Mouse (Mus musculus) CD4-positive naive resting alpha-beta T cell, adult 57 days (primary cell): ENCODE measurements around the gene H2al1i. TPM values are rescaled to one million over a fixed set of nuclear protein-coding genes. Genes with fewer than 3 reads are reported as not detected.

Experiments
- total RNA-seq: library from RNA; stranded (reverse); gene quantifications from one replicate; pipeline ENCODE4 v1.2.4, GENCODE M21; 2023

Gene H2al1i
- total RNA-seq, result not detected

DNA sequence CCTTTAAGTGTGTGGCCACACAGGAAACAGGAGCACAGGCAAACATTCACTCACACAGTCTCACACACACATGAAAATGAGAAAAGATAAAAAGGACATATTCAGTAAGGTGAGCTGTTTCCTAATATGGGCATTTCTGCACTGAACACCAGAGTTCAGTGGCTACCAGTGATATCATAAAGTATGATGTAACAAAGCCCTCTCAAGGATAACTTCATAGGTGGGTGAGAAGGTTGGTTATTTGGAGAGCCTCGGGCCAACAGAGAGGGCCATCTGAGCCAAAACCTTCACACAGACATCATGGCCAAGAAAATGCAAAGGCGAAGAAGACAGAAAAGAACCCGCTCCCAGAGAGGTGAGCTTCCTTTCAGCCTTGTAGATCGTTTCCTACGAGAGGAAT lies at the start of gene H2al1i:
Gene H2al1i (plus strand): TSS at position 301 of the 400 bp plus-strand sequence.

DNA sequence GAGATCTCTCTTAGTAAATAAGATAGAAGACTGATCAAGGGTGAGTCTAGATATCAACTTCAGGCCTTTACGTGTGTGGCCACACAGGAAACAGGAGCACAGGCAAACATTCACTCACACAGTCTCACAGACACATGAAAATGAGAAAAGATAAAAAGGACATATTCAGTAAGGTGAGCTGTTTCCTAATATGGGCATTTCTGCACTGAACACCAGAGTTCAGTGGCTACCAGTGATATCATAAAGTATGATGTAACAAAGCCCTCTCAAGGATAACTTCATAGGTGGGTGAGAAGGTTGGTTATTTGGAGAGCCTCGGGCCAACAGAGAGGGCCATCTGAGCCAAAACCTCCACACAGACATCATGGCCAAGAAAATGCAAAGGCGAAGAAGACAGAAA lies 25.5 kb upstream of the H2al1i start, which contains the start of gene H2al1a:
Gene H2al1a (plus strand): TSS at position 301 of the 400 bp plus-strand sequence.

DNA sequence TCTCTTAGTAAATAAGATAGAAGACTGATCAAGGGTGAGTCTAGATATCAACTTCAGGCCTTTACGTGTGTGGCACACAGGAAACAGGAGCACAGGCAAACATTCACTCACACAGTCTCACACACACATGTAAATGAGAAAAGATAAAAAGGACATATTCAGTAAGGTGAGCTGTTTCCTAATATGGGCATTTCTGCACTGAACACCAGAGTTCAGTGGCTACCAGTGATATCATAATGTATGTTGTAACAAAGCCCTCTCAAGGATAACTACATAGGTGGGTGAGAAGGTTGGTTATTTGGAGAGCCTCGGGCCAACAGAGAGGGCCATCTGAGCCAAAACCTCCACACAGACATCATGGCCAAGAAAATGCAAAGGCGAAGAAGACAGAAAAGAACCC lies 22.3 kb upstream of the H2al1i start, which contains the start of gene H2al1b:
Gene H2al1b (plus strand): TSS at position 301 of the 400 bp plus-strand sequence.

DNA sequence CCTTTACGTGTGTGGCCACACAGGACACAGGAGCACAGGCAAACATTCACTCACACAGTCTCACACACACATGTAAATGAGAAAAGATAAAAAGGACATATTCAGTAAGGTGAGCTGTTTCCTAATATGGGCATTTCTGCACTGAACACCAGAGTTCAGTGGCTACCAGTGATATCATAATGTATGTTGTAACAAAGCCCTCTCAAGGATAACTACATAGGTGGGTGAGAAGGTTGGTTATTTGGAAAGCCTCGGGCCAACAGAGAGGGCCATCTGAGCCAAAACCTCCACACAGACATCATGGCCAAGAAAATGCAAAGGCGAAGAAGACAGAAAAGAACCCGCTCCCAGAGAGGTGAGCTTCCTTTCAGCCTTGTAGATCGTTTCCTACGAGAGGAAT lies 19.1 kb upstream of the H2al1i start, which contains the start of gene H2al1c:
Gene H2al1c (plus strand): TSS at position 301 of the 400 bp plus-strand sequence.

DNA sequence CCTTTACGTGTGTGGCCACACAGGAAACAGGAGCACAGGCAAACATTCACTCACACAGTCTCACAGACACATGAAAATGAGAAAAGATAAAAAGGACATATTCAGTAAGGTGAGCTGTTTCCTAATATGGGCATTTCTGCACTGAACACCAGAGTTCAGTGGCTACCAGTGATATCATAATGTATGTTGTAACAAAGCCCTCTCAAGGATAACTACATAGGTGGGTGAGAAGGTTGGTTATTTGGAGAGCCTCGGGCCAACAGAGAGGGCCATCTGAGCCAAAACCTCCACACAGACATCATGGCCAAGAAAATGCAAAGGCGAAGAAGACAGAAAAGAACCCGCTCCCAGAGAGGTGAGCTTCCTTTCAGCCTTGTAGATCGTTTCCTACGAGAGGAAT lies 15.9 kb upstream of the H2al1i start, which contains the start of gene H2al1d:
Gene H2al1d (plus strand): TSS at position 301 of the 400 bp plus-strand sequence.

DNA sequence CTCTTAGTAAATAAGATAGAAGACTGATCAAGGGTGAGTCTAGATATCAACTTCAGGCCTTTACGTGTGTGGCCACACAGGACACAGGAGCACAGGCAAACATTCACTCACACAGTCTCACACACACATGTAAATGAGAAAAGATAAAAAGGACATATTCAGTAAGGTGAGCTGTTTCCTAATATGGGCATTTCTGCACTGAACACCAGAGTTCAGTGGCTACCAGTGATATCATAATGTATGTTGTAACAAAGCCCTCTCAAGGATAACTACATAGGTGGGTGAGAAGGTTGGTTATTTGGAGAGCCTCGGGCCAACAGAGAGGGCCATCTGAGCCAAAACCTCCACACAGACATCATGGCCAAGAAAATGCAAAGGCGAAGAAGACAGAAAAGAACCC lies 12.8 kb upstream of the H2al1i start, which contains the start of gene H2al1e:
Gene H2al1e (plus strand): TSS at position 301 of the 400 bp plus-strand sequence.

DNA sequence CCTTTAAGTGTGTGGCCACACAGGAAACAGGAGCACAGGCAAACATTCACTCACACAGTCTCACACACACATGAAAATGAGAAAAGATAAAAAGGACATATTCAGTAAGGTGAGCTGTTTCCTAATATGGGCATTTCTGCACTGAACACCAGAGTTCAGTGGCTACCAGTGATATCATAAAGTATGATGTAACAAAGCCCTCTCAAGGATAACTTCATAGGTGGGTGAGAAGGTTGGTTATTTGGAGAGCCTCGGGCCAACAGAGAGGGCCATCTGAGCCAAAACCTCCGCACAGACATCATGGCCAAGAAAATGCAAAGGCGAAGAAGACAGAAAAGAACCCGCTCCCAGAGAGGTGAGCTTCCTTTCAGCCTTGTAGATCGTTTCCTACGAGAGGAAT lies 9.6 kb upstream of the H2al1i start, which contains the start of gene H2al1f:
Gene H2al1f (plus strand): TSS at position 301 of the 400 bp plus-strand sequence.

DNA sequence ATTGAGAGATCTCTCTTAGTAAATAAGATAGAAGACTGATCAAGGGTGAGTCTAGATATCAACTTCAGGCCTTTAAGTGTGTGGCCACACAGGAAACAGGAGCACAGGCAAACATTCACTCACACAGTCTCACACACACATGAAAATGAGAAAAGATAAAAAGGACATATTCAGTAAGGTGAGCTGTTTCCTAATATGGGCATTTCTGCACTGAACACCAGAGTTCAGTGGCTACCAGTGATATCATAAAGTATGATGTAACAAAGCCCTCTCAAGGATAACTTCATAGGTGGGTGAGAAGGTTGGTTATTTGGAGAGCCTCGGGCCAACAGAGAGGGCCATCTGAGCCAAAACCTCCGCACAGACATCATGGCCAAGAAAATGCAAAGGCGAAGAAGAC lies 6.5 kb upstream of the H2al1i start, which contains the start of gene H2al1g:
Gene H2al1g (plus strand): TSS at position 301 of the 400 bp plus-strand sequence.

DNA sequence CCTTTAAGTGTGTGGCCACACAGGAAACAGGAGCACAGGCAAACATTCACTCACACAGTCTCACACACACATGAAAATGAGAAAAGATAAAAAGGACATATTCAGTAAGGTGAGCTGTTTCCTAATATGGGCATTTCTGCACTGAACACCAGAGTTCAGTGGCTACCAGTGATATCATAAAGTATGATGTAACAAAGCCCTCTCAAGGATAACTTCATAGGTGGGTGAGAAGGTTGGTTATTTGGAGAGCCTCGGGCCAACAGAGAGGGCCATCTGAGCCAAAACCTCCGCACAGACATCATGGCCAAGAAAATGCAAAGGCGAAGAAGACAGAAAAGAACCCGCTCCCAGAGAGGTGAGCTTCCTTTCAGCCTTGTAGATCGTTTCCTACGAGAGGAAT lies 3.3 kb upstream of the H2al1i start, which contains the start of gene H2al1h:
Gene H2al1h (plus strand): TSS at position 301 of the 400 bp plus-strand sequence.

DNA sequence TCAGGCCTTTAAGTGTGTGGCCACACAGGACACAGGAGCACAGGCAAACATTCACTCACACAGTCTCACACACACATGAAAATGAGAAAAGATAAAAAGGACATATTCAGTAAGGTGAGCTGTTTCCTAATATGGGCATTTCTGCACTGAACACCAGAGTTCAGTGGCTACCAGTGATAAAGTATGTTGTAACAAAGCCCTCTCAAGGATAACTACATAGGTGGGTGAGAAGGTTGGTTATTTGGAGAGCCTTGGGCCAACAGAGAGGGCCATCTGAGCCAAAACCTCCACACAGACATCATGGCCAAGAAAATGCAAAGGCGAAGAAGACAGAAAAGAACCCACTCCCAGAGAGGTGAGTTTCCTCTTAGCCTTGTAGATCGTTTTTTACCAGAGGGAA lies 3.1 kb downstream of the H2al1i start, which contains the start of gene H2al1j:
Gene H2al1j (plus strand): TSS at position 301 of the 400 bp plus-strand sequence.

Other genes starting within 250 kb of the H2al1i start
- not detected for gene H2al1a, start 25.4 kb upstream of the H2al1i start, total RNA-seq
- not detected for gene H2al1b, start 22.2 kb upstream of the H2al1i start, total RNA-seq
- not detected for gene H2al1c, start 19.0 kb upstream of the H2al1i start, total RNA-seq
- gene H2al1d, start 15.8 kb upstream of the H2al1i start, total RNA-seq, result not detected
- not detected for gene H2al1e, start 12.7 kb upstream of the H2al1i start, total RNA-seq
- gene H2al1f, start 9.5 kb upstream of the H2al1i start, total RNA-seq, result not detected
- not detected for gene H2al1g, start 6.4 kb upstream of the H2al1i start, total RNA-seq
- gene H2al1h, start 3.2 kb upstream of the H2al1i start, total RNA-seq, result not detected
- gene H2al1j, start 3.2 kb downstream of the H2al1i start, total RNA-seq, result not detected